Mouse (Mus musculus) skeletal muscle tissue, postnatal 0 days (tissue): ENCODE data around the gene Cbln3. TPM values are rescaled to one million over a fixed set of nuclear protein-coding genes. Genes with fewer than 3 reads are reported as not detected.

ENCODE experiments used
- polyA plus RNA-seq: library from polyadenylated mRNA; unstranded; fragments of >200 nt; fragmentation: Nextera tagmentation; extraction: Ambion mirVana; gene quantifications from 2 replicates; pipeline ENCODE4 v1.2.1, GENCODE M21; 2015

The Cbln3 gene
- 0.21 and 0.28 TPM in 2 replicates for polyA plus RNA-seq

GRCm38 (mm10) chr14:55884166-55884565 lies at the start of gene Cbln3:
TSS of gene Cbln3 (minus strand) at chr14:55884392.

GRCm38 (mm10) chr14:55899701-55900413 lies 15.7 kb upstream of the Cbln3 start, which contains the start of gene Sdr39u1:
TSS of gene Sdr39u1 (minus strand) at chr14:55900293.

DNA sequence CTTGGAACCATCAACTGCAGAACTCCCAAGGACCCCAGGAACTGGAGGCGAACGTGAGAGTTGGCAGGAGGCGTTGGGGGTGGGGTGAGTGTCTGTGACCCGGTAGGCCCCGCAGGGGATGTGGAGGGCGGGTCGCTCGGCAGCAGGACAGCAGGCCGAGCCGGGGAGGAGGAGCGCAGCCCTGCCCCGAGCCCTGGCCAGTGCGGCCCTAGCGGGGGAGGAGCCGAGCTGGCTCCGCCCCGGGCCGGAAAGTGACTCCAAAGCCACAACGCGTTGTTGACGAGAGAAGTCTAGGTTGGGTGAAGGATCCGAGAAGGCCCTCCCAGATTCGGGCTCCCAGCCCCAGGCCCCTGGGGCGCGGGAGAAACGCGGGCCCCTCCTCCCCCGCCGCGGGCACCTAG lies 521 bp upstream of the Cbln3 start, which contains the start of gene Khnyn:
Gene Khnyn, plus strand, starts transcription at position 235 of the 401 bp plus-strand sequence.

GRCm38 (mm10) chr14:55853621-55854285 lies 30.4 kb downstream of the Cbln3 start, which contains the start of gene Nynrin:
TSS of gene Nynrin (plus strand) at chr14:55854010.

Other genes with a start within 250 kb of the Cbln3 start
- 52.7 and 61.0 TPM in 2 replicates for gene Ipo4, start 248.4 kb downstream of the Cbln3 start, polyA plus RNA-seq
- 1.3 and 2.0 TPM in 2 replicates for gene Gm49378, start 246.5 kb downstream of the Cbln3 start, polyA plus RNA-seq
- 48.0 and 52.2 TPM in 2 replicates for gene Tm9sf1, start 240.6 kb downstream of the Cbln3 start, polyA plus RNA-seq
- 0.24 and 0.32 TPM in 2 replicates for gene Tssk4, start 234.2 kb downstream of the Cbln3 start, polyA plus RNA-seq
- 29.8 and 35.3 TPM in 2 replicates for gene Mdp1, start 223.9 kb downstream of the Cbln3 start, polyA plus RNA-seq
- gene Gmpr2, start 212.5 kb downstream of the Cbln3 start, polyA plus RNA-seq = 15.1 and 16.5 TPM in 2 replicates
- gene Nedd8, start 212.3 kb downstream of the Cbln3 start, polyA plus RNA-seq = 356 and 376 TPM in 2 replicates
- gene Tinf2, start 202.6 kb downstream of the Cbln3 start, polyA plus RNA-seq = 14.2 and 15.0 TPM in 2 replicates
- 0.35 and 1.9 TPM in 2 replicates for gene Tgm1, start 170.5 kb downstream of the Cbln3 start, polyA plus RNA-seq
- 12.8 and 13.3 TPM in 2 replicates for gene Rabggta, start 162.1 kb downstream of the Cbln3 start, polyA plus RNA-seq
- gene Dhrs1, start 138.7 kb downstream of the Cbln3 start, polyA plus RNA-seq = 41.5 and 50.2 TPM in 2 replicates
- 14.6 and 17.5 TPM in 2 replicates for gene Nop9, start 138.7 kb downstream of the Cbln3 start, polyA plus RNA-seq
- 0.11 and 0.12 TPM in 2 replicates for gene Cideb, start 125.9 kb downstream of the Cbln3 start, polyA plus RNA-seq
- 0.23 and 0.41 TPM in 2 replicates for gene Ltb4r2, start 123.0 kb downstream of the Cbln3 start, polyA plus RNA-seq
- 0.21 and 0.61 TPM in 2 replicates for gene Ltb4r1, start 118.4 kb downstream of the Cbln3 start, polyA plus RNA-seq
- 5.0 and 5.7 TPM in 2 replicates for gene Adcy4, start 100.3 kb downstream of the Cbln3 start, polyA plus RNA-seq
- gene Ripk3, start 95.5 kb downstream of the Cbln3 start, polyA plus RNA-seq = 6.7 and 11.8 TPM in 2 replicates
- 10.9 and 11.6 TPM in 2 replicates for gene Nfatc4, start 61.2 kb downstream of the Cbln3 start, polyA plus RNA-seq
- 3.1 and 3.3 TPM in 2 replicates for gene Nynrin, start 30.4 kb downstream of the Cbln3 start, polyA plus RNA-seq
- gene Khnyn, start 555 bp upstream of the Cbln3 start, polyA plus RNA-seq = 6.2 and 7.7 TPM in 2 replicates
- 66.3 and 69.2 TPM in 2 replicates for gene Sdr39u1, start 15.9 kb upstream of the Cbln3 start, polyA plus RNA-seq
- 390 and 665 TPM in 2 replicates for gene Cma1, start 60.3 kb upstream of the Cbln3 start, polyA plus RNA-seq
- 0.28 and 0.91 TPM in 2 replicates for gene Cma2, start 66.6 kb upstream of the Cbln3 start, polyA plus RNA-seq
- gene Mcpt1, start 133.6 kb upstream of the Cbln3 start, polyA plus RNA-seq = not detected in 2 replicates
- not detected in 2 replicates for gene Mcpt9, start 146.1 kb upstream of the Cbln3 start, polyA plus RNA-seq
- gene Mcpt2, start 157.6 kb upstream of the Cbln3 start, polyA plus RNA-seq = 0.18 TPM in 1 of 2 replicates, not detected in the other
- 75.8 and 157 TPM in 2 replicates for gene Mcpt4, start 177.9 kb upstream of the Cbln3 start, polyA plus RNA-seq
- gene Mcpt8, start 200.9 kb upstream of the Cbln3 start, polyA plus RNA-seq = 0.29 and 0.35 TPM in 2 replicates
- gene Ctsg, start 218.2 kb upstream of the Cbln3 start, polyA plus RNA-seq = 1.3 and 3.2 TPM in 2 replicates
- gene Gzme, start 236.2 kb upstream of the Cbln3 start, polyA plus RNA-seq = not detected in 2 replicates
- gene Gzmd, start 248.2 kb upstream of the Cbln3 start, polyA plus RNA-seq = not detected in 2 replicates